Mouse (Mus musculus): ENCODE results near the gene B3galt2. TPM values are rescaled to one million over a fixed set of nuclear protein-coding genes. Genes with fewer than 3 reads are reported as not detected.

Gene B3galt2
- polyA plus RNA-seq (2017; shearing (Covaris generic)) = 0.28 TPM

GRCm38 (mm10) chr1:143640650-143641407 is at the start of gene B3galt2:
Gene B3galt2 (plus strand): TSS chr1:143640664.

GRCm38 (mm10) chr1:143702741-143703262 is 62.3 kb downstream of the B3galt2 start, which contains the start of gene Cdc73:
Gene Cdc73 (minus strand): TSS chr1:143702893.

Other genes with a start within 250 kb of the B3galt2 start
- gene Cdc73, start 62.2 kb downstream of the B3galt2 start, polyA plus RNA-seq (2017; shearing (Covaris generic)) = 7.8 TPM
- 66.3 TPM for gene Glrx2, start 75.7 kb downstream of the B3galt2 start, polyA plus RNA-seq (2017; shearing (Covaris generic))
- gene Trove2, start 136.4 kb downstream of the B3galt2 start, polyA plus RNA-seq (2017; shearing (Covaris generic)) = 5.6 TPM
- 68.4 TPM for gene Uchl5, start 136.6 kb downstream of the B3galt2 start, polyA plus RNA-seq (2017; shearing (Covaris generic))